Mouse (Mus musculus) lung, adult 10 weeks (tissue): Measurements from ENCODE around the gene Pkd1l2. TPM values are rescaled to one million over a fixed set of nuclear protein-coding genes. Genes with fewer than 3 reads are reported as not detected.

ENCODE experiments used
- polyA plus RNA-seq: library from polyadenylated mRNA; stranded (reverse); fragments of 350-450 nt; fragmentation: Illumina TruSeq; extraction: RNeasy Lipid Tissue Mini Kit (QIAGEN cat#74804); gene quantifications from one replicate; pipeline ENCODE4 v1.2.3, GENCODE M21; 2014; ENCODE audit warnings: low read depth, low replicate concordance; ENCODE audit not compliant: insufficient read depth

Gene Pkd1l2
- not detected for polyA plus RNA-seq

GRCm38 (mm10) chr8:117082399-117082872 lies at the start of gene Pkd1l2:
TSS of gene Pkd1l2 (minus strand) at chr8:117082449.

GRCm38 (mm10) chr8:117095647-117096046 lies 13.4 kb upstream of the Pkd1l2 start, which contains the start of gene Bco1:
TSS of gene Bco1 (plus strand) at chr8:117095854.

GRCm38 (mm10) chr8:116993095-116993867 lies 89.0 kb downstream of the Pkd1l2 start, which contains the start of gene Gcsh:
TSS of gene Gcsh (minus strand) at chr8:116993537.

GRCm38 (mm10) chr8:116978631-116979256 lies 103.5 kb downstream of the Pkd1l2 start, which contains the start of gene 1700030J22Rik:
TSS of gene 1700030J22Rik (minus strand) at chr8:116978959.

Other genes with a start within 250 kb of the Pkd1l2 start
- gene Cmc2, start 161.0 kb downstream of the Pkd1l2 start, polyA plus RNA-seq = 19.2 TPM
- gene Cenpn, start 160.7 kb downstream of the Pkd1l2 start, polyA plus RNA-seq = 0.79 TPM
- gene Atmin, start 139.1 kb downstream of the Pkd1l2 start, polyA plus RNA-seq = 7.1 TPM
- 1.1 TPM for gene 1700030J22Rik, start 103.5 kb downstream of the Pkd1l2 start, polyA plus RNA-seq
- gene Gcsh, start 88.9 kb downstream of the Pkd1l2 start, polyA plus RNA-seq = 31.6 TPM
- 0.15 TPM for gene Bco1, start 13.4 kb upstream of the Pkd1l2 start, polyA plus RNA-seq
- gene Gan, start 75.7 kb upstream of the Pkd1l2 start, polyA plus RNA-seq = 1.7 TPM
- gene Cmip, start 174.6 kb upstream of the Pkd1l2 start, polyA plus RNA-seq = 8.5 TPM